Mouse (Mus musculus): ENCODE measurements around the gene Wdr43. TPM values are rescaled to one million over a fixed set of nuclear protein-coding genes. Genes with fewer than 3 reads are reported as not detected.
A peak's percentile ranks its signal among the peaks of the same experiment; 100 is the strongest.

Wdr43 gene
- polyA plus RNA-seq, 1 experiment from 2014 or later: 39.7 TPM

DNA sequence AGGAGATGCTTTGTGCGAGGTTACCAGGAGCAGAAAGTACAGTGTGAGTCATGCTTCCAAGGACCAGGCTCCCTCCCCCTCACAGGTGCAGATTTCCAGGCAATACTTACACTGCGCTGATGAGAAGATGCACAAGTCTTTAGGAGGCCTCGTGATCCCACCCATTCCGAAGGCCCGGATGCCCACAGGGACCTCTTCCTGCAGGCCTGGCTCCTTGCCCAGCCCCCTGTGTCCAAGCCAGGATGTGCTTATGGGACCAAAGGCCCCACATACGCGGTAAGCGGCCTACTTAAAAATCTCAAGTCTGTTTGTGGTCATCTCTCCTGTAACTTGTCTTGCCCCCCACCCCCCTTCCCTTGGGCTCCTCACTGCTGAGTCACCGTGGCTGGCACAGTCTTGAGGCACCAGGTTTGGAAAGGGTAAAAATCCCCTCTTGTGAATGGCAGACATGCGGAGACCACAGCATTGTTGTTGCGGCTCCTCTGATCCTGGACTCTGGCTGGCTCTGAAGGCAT is 75.7 kb downstream of the Wdr43 start:
- Histone ChIP-seq H3K9ac (ENCODE audit: low read depth, low read length) (no peak overlapping the region; the same call in 1 of the 2 replicates), H3K27me3 (replicated peaks; ENCODE audit: control insufficient read depth, insufficient read depth, low read length) (no peaks in the 10 kb centered on the region; the same call in 1 of the 2 replicates), H3K4me1 (ENCODE audit: control insufficient read depth, insufficient read depth, low read depth, low read length) (peaks cover 11% of the 10 kb centered on the region), H3K9me3 (ENCODE audit: control insufficient read depth, low read length) (peaks cover 4% of the 10 kb centered on the region; the same call in 1 of the 2 replicates), H3K36me3 (ENCODE audit: control insufficient read depth, insufficient read depth, low read length) (no peaks in the 10 kb centered on the region), H3K4me2 (ENCODE audit: low read length) (no peak overlapping the region), H3K27ac (ENCODE audit: low read depth, low read length) (no peak overlapping the region), H3K4me3 (ENCODE audit: low read length) (no peak overlapping the region)
- 54% methylated on average over 11 of the region's 11 CpGs for WGBS
- peak; percentile 38; the same call in 1 of the 2 replicates for ATAC-seq

DNA sequence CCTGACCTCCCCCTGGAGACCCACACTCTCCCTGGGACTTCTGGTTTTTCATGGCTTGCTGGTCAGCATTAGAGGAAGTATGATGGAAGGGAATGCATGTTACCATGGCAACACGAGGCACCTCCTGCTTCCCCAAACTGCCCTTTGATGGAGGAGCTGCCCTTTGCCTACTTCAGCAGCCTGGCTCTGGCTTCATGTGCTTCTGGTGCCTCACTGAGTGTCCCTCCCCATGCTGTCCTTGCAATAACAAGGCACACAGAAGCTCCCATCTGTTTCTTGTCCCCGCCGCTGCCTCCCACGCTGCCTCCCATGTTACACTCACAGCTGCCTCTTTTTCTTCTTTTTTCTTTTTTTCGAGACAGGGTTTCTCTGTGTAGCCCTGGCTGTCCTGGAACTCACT is 77.6 kb downstream of the Wdr43 start:
- Histone ChIP-seq H3K4me1 (ENCODE audit: control insufficient read depth, insufficient read depth, low read depth, low read length) (peaks cover 11% of the 10 kb centered on the region), H3K9me3 (ENCODE audit: control insufficient read depth, low read length) (peaks cover 4% of the 10 kb centered on the region; the same call in 1 of the 2 replicates)
- 25% methylated on average over 5 of the region's 5 CpGs for WGBS

DNA sequence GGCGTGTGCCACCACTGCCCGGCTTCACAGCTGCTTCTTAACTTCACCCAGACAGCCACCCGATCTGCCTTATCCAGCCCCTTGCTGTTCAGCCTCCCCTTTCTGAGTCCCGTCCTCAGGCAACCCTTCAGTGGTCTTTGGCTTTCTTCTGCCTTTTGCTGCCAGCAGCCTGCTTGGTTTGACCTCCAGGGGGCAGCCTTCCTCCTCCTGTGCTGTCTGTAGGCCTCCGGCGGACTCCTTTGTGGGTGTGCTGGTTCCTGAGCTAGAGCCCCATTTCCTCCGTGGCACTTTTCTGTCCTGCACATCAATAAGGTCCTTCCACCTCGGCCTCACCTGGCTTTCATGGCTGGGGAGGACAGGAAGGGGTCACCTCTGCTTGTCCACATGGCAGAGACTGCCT is 78.1 kb downstream of the Wdr43 start:
- no peak overlapping the region for H3K9ac ChIP-seq (ENCODE audit: low read depth, low read length)
- H3K4me3 ChIP-seq (ENCODE audit: low read length): no peak overlapping the region
- no peak for ATAC-seq
- H3K27ac ChIP-seq (ENCODE audit: low read depth, low read length): no peak overlapping the region
- H3K27me3 ChIP-seq (replicated peaks; ENCODE audit: control insufficient read depth, insufficient read depth, low read length): no peaks in the 10 kb centered on the region; the same call in 1 of the 2 replicates
- peaks cover 11% of the 10 kb centered on the region for H3K4me1 ChIP-seq (ENCODE audit: control insufficient read depth, insufficient read depth, low read depth, low read length)
- 59% methylated on average over 8 of the region's 8 CpGs for WGBS
- no peaks in the 10 kb centered on the region for H3K36me3 ChIP-seq (ENCODE audit: control insufficient read depth, insufficient read depth, low read length)
- peaks cover under 1% of the 10 kb centered on the region; the same call in 1 of the 2 replicates for H3K9me3 ChIP-seq (ENCODE audit: control insufficient read depth, low read length)
- H3K4me2 ChIP-seq (ENCODE audit: low read length): no peak overlapping the region

More for the DNA sequence above, 77.6 kb downstream of the Wdr43 start:
- ATAC-seq: no peak
- Histone ChIP-seq H3K27me3 (replicated peaks; ENCODE audit: control insufficient read depth, insufficient read depth, low read length) (no peaks in the 10 kb centered on the region; the same call in 1 of the 2 replicates), H3K4me3 (ENCODE audit: low read length) (no peak overlapping the region), H3K36me3 (ENCODE audit: control insufficient read depth, insufficient read depth, low read length) (no peaks in the 10 kb centered on the region), H3K4me2 (ENCODE audit: low read length) (no peak overlapping the region), H3K9ac (ENCODE audit: low read depth, low read length) (no peak overlapping the region; the same call in 1 of the 2 replicates), H3K27ac (ENCODE audit: low read depth, low read length) (no peak overlapping the region)

DNA sequence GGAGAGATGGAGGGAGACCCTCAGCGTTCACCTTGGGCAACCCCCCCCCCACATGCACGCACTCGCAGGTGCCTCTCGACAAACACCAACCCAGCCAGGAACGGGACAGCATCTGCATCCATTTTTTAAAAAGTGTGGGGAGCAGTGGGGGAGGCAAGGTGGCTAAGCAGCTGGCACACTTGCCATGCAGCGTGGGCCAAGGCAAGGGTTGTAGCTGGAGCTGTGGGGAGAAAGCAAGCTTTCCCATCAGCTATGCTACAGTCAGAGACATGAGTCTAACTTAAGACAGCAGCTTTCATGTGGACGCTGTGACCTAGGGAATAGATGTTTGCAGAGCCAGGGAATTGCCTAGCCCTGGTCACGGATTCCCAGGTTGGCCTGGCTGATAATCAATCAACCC is 79.5 kb downstream of the Wdr43 start:
- Histone ChIP-seq H3K4me3 (ENCODE audit: low read length) (no peak overlapping the region), H3K27ac (ENCODE audit: low read depth, low read length) (no peak overlapping the region), H3K9me3 (ENCODE audit: control insufficient read depth, low read length) (no peaks in the 10 kb centered on the region), H3K9ac (ENCODE audit: low read depth, low read length) (no peak overlapping the region), H3K4me1 (ENCODE audit: control insufficient read depth, insufficient read depth, low read depth, low read length) (peaks cover 11% of the 10 kb centered on the region), H3K27me3 (replicated peaks; ENCODE audit: control insufficient read depth, insufficient read depth, low read length) (no peaks in the 10 kb centered on the region), H3K4me2 (ENCODE audit: low read length) (no peak overlapping the region), H3K36me3 (ENCODE audit: control insufficient read depth, insufficient read depth, low read length) (no peaks in the 10 kb centered on the region)
- WGBS: 90% methylated on average over 8 of the region's 8 CpGs
- ATAC-seq: no peak

DNA sequence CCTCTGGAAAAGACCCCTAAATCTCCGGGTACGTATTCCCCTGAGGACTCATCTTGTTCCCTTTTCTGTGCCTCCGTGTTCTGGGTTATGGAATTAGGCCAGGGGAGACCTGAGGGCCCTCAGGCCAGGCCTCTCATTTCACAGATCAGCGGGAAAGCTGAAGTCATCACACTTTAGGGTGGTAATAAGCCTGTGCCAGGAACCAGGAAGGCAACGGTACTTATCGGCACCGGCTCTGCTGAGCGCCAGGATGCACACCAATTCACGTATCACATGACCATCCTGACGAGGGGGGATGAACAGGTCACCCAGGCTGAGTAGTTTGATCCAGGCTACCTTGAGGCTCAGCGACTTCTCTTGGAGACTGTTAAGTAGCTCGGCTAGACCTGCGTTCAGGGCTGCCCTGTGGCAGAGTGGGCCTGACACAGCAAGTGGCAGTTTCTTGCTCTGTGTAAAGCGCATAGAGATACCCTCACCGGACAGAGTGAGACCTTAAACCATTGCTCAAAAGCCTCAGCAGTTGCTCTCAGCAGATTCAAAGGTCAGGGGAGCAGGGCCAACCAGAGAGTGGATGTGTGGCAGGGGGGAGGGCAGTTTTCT is 80.1 kb downstream of the Wdr43 start:
- no peak for ATAC-seq
- H3K36me3 ChIP-seq (ENCODE audit: control insufficient read depth, insufficient read depth, low read length): no peaks in the 10 kb centered on the region
- no peaks in the 10 kb centered on the region for H3K9me3 ChIP-seq (ENCODE audit: control insufficient read depth, low read length)
- H3K9ac ChIP-seq (ENCODE audit: low read depth, low read length): no peak overlapping the region
- H3K27ac ChIP-seq (ENCODE audit: low read depth, low read length): no peak overlapping the region
- no peaks in the 10 kb centered on the region for H3K27me3 ChIP-seq (replicated peaks; ENCODE audit: control insufficient read depth, insufficient read depth, low read length)
- peaks cover 11% of the 10 kb centered on the region for H3K4me1 ChIP-seq (ENCODE audit: control insufficient read depth, insufficient read depth, low read depth, low read length)
- 79% methylated on average over 15 of the region's 15 CpGs for WGBS
- no peak overlapping the region for H3K4me3 ChIP-seq (ENCODE audit: low read length)
- H3K4me2 ChIP-seq (ENCODE audit: low read length): no peak overlapping the region

DNA sequence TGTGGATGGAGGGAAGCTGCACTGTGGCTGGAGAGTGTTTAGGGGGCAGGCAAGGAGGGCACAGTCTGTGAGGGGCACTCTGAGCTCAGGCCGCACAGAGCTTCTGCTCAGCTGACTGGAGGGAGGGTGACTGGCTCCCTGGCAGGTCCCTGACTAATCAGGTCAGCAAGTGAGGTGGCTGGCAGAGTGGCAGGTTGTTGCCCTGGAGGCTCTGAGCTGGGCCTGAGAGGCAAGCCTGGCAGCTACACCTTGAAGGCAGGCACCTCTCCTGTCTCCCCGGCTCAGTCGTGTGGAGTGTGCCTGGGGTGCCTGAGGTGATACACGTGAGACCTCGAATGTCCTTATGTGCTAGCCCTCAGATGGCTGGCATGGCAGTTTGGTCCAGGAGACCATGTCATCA is 80.7 kb downstream of the Wdr43 start:
- 76% methylated on average over 5 of the region's 5 CpGs for WGBS

DNA sequence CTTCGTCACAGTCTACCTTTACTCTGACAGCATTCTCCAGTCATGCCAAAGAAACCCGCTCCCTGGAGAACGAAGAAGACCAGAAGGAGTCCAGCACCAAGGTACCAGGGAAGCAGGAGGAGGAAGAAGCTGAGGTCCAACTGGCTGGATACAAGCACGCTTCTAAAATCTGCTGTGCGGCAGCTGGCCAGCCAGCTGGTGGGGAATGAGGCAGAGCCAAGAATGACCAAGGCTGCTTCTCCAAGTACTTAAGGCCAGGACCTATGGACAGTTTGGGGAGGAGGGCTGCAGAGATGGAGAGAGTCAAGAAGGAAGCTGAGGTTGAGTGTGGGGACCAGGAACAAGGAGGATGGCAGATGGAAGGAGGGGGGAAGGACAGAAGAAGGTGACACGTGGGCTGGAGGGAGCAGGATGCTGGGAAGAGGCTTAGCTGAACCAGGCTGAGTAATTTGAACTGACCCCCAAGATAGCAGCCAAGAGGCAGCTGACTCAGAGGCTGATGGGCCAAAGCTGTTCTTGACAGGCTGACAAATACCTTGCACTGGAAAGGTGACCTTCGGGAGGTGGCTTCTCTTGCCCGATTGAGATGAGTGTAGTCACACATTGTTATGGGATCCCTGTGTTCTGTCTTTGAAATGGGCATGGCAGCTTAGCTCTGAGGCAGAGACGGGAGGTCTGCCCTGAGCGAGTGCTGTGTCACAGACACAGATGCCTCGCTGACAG is 82.4 kb downstream of the Wdr43 start:
- peak; percentile 31; the same call in 1 of the 2 replicates for ATAC-seq
- Histone ChIP-seq H3K9ac (ENCODE audit: low read depth, low read length) (no peak overlapping the region), H3K4me1 (ENCODE audit: control insufficient read depth, insufficient read depth, low read depth, low read length) (peaks cover 5% of the 10 kb centered on the region; the same call in 1 of the 2 replicates), H3K4me3 (ENCODE audit: low read length) (no peak overlapping the region), H3K27ac (ENCODE audit: low read depth, low read length) (no peak overlapping the region), H3K36me3 (ENCODE audit: control insufficient read depth, insufficient read depth, low read length) (no peaks in the 10 kb centered on the region), H3K4me2 (ENCODE audit: low read length) (no peak overlapping the region), H3K9me3 (ENCODE audit: control insufficient read depth, low read length) (no peaks in the 10 kb centered on the region), H3K27me3 (replicated peaks; ENCODE audit: control insufficient read depth, insufficient read depth, low read length) (no peaks in the 10 kb centered on the region)
- 77% methylated on average over 11 of the region's 11 CpGs for WGBS

More for the DNA sequence above, 80.7 kb downstream of the Wdr43 start:
- Histone ChIP-seq H3K4me2 (ENCODE audit: low read length) (no peak overlapping the region), H3K9me3 (ENCODE audit: control insufficient read depth, low read length) (no peaks in the 10 kb centered on the region), H3K36me3 (ENCODE audit: control insufficient read depth, insufficient read depth, low read length) (no peaks in the 10 kb centered on the region), H3K9ac (ENCODE audit: low read depth, low read length) (no peak overlapping the region), H3K4me3 (ENCODE audit: low read length) (no peak overlapping the region), H3K4me1 (ENCODE audit: control insufficient read depth, insufficient read depth, low read depth, low read length) (peaks cover 8% of the 10 kb centered on the region), H3K27me3 (replicated peaks; ENCODE audit: control insufficient read depth, insufficient read depth, low read length) (no peaks in the 10 kb centered on the region), H3K27ac (ENCODE audit: low read depth, low read length) (no peak overlapping the region)
- ATAC-seq: no peak

DNA sequence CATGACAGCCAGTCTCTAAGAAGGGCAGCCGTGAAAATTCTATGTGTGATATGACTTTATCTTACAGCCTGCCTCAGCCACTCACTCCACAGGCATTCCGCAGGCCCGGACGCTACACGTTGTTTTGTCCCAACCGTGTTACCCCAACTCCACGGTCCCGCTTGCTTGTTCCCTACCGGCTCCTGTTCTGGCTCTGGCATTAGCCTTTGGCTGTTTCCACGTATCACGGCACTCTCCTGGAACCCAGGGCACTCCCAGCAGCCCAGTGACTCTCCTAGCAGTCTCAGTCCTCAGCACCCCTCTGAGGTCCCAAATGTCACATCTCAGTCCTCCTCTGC is 82.9 kb downstream of the Wdr43 start:
- no peaks in the 10 kb centered on the region for H3K36me3 ChIP-seq (ENCODE audit: control insufficient read depth, insufficient read depth, low read length)
- no peak overlapping the region for H3K27ac ChIP-seq (ENCODE audit: low read depth, low read length)
- H3K4me3 ChIP-seq (ENCODE audit: low read length): no peak overlapping the region
- no peak overlapping the region for H3K9ac ChIP-seq (ENCODE audit: low read depth, low read length)
- H3K4me1 ChIP-seq (ENCODE audit: control insufficient read depth, insufficient read depth, low read depth, low read length): no peaks in the 10 kb centered on the region
- H3K4me2 ChIP-seq (ENCODE audit: low read length): no peak overlapping the region
- no peaks in the 10 kb centered on the region for H3K9me3 ChIP-seq (ENCODE audit: control insufficient read depth, low read length)
- no peaks in the 10 kb centered on the region for H3K27me3 ChIP-seq (replicated peaks; ENCODE audit: control insufficient read depth, insufficient read depth, low read length)
- 87% methylated on average over 11 of the region's 11 CpGs for WGBS
- ATAC-seq: no peak

DNA sequence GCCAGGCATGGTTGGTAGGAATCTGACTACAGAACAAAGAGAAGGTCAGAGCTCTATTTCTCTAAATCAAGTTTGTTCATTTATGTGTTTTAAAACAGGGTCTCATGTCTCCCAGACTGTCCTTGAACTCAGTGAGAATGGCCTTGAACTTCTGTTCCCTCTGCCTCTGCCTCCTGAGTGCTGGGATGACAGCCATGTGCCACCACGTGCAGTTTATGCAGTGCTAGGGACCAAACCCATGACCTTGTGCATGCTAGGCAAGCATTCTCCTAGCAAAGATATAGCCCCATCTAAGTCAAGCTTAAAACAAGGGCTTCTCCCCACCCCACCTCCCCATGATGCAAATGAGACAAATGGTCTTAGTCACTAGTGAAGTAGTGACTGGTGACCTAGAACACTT is 89.4 kb downstream of the Wdr43 start:
- H3K27ac ChIP-seq (ENCODE audit: low read depth, low read length): no peak overlapping the region
- no peaks in the 10 kb centered on the region for H3K27me3 ChIP-seq (replicated peaks; ENCODE audit: control insufficient read depth, insufficient read depth, low read length)
- H3K36me3 ChIP-seq (ENCODE audit: control insufficient read depth, insufficient read depth, low read length): no peaks in the 10 kb centered on the region
- no peaks in the 10 kb centered on the region for H3K9me3 ChIP-seq (ENCODE audit: control insufficient read depth, low read length)
- ATAC-seq: no peak
- 72% methylated on average over 1 of the region's 1 CpGs for WGBS
- H3K9ac ChIP-seq (ENCODE audit: low read depth, low read length): no peak overlapping the region
- no peak overlapping the region for H3K4me3 ChIP-seq (ENCODE audit: low read length)
- no peak overlapping the region for H3K4me2 ChIP-seq (ENCODE audit: low read length)
- H3K4me1 ChIP-seq (ENCODE audit: control insufficient read depth, insufficient read depth, low read depth, low read length): peaks cover 5% of the 10 kb centered on the region

Measured in hindbrain, embryonic 16.5 days (tissue).